Mouse (Mus musculus) CH12.LX (cell line): ENCODE measurements around the gene Birc6. TPM values are rescaled to one million over a fixed set of nuclear protein-coding genes. Genes with fewer than 3 reads are reported as not detected.

Experiments used
- DNase-seq: peaks from one replicate; pipeline ENCODE4 v3.0.0-alpha.2; 2013; ENCODE audit errors: extremely low read depth
- H3K27ac ChIP-seq: 2 replicates; pipeline ENCODE4 v1.5.1; 2012; ENCODE audit warnings: low read depth, mild to moderate bottlenecking, control low read depth, moderate library complexity; ENCODE audit not compliant: insufficient read depth
- H3K27me3 ChIP-seq: replicated peaks from 2 replicates; pipeline ENCODE3; 2012; ENCODE audit warnings: inconsistent platforms
- H3K36me3 ChIP-seq, 2 experiments: replicated peaks in 1 of 2; 2 replicates each; pipeline versions ENCODE3 to v1.6.1; 2012; ENCODE audit warnings: inconsistent platforms in 1 of 2, low read length in 1 of 2, mild to moderate bottlenecking in 1 of 2, mixed read lengths in 1 of 2, moderate library complexity in 1 of 2; ENCODE audit not compliant: control insufficient read depth in 1 of 2, insufficient read depth in 1 of 2
- H3K4me1 ChIP-seq, 2 experiments: 2 replicates each; pipeline ENCODE4 v1.6.1; 2012; ENCODE audit warnings: inconsistent platforms in 1 of 2, moderate library complexity in 1 of 2; ENCODE audit not compliant: insufficient read depth in 2 of 2, control insufficient read depth in 1 of 2
- H3K4me2 ChIP-seq: 2 replicates; pipeline ENCODE4 v1.6.1; 2012; ENCODE audit warnings: low read depth, mild to moderate bottlenecking, control low read depth; ENCODE audit not compliant: poor library complexity, insufficient read depth, severe bottlenecking
- H3K4me3 ChIP-seq, 3 experiments: fragments of 150-350 bp in 1 of 3; sonication (generic) in 1 of 3; replicated peaks in 1 of 3; 2 replicates each; pipeline versions ENCODE3 to v1.5.1; 2011 to 2012; ENCODE audit warnings: low read depth in 2 of 3, low read length in 2 of 3, mild to moderate bottlenecking in 2 of 3, moderate library complexity in 2 of 3, control low read depth in 1 of 3, improper control_type of control experiment in 1 of 3, inconsistent platforms in 1 of 3, mixed read lengths in 1 of 3; ENCODE audit not compliant: poor library complexity in 1 of 3
- H3K79me2 ChIP-seq: replicated peaks from 2 replicates; pipeline ENCODE4 v1.6.1; 2012; ENCODE audit warnings: mild to moderate bottlenecking, moderate library complexity; ENCODE audit not compliant: control insufficient read depth, poor library complexity, insufficient read depth, severe bottlenecking; ENCODE audit errors: extremely low read depth
- H3K9ac ChIP-seq: 2 replicates; pipeline ENCODE4 v1.6.1; 2012; ENCODE audit warnings: low read depth, mild to moderate bottlenecking, control low read depth, moderate library complexity; ENCODE audit not compliant: insufficient read depth
- H3K9me3 ChIP-seq: replicated peaks from 2 replicates; pipeline ENCODE3; 2012; ENCODE audit warnings: low read length, inconsistent platforms, mixed read lengths
- BHLHE40 ChIP-seq: IDR thresholded peaks from 2 replicates; pipeline ENCODE4 v1.6.1; 2011; ENCODE audit warnings: mild to moderate bottlenecking, low read depth, low read length, improper control_type of control experiment
- CHD1 ChIP-seq: IDR thresholded peaks from 2 replicates; pipeline ENCODE4 v1.6.1; 2012; ENCODE audit warnings: low read depth, low read length, improper control_type of control experiment, inconsistent platforms
- CHD2 ChIP-seq: IDR thresholded peaks from 2 replicates; pipeline ENCODE4 v1.6.1; 2011; ENCODE audit warnings: low read length, improper control_type of control experiment
- CTCF ChIP-seq, 2 experiments: IDR thresholded peaks in 1 of 2; conservative IDR thresholded peaks in 1 of 2; 2 replicates each; pipeline ENCODE4 v1.5.1; 2011 to 2012; ENCODE audit warnings: low read depth in 2 of 2, low read length in 2 of 2, improper control_type of control experiment in 1 of 2, inconsistent platforms in 1 of 2, mild to moderate bottlenecking in 1 of 2, moderate library complexity in 1 of 2
- E2F4 ChIP-seq: IDR thresholded peaks from 2 replicates; pipeline ENCODE4 v1.6.1; 2011; ENCODE audit warnings: low read depth, low read length, improper control_type of control experiment; ENCODE audit not compliant: insufficient replicate concordance
- ELF1 ChIP-seq: IDR thresholded peaks from 2 replicates; pipeline ENCODE4 v1.6.1; 2014; ENCODE audit warnings: low read depth, mild to moderate bottlenecking, inconsistent platforms, low read length, improper control_type of control experiment
- EP300 ChIP-seq: IDR thresholded peaks from 2 replicates; pipeline ENCODE4 v1.6.1; 2011; ENCODE audit warnings: low read length, improper control_type of control experiment
- HCFC1 ChIP-seq: IDR thresholded peaks from 2 replicates; pipeline ENCODE4 v1.6.1; 2012; ENCODE audit warnings: low read depth, mild to moderate bottlenecking, inconsistent platforms, low read length, improper control_type of control experiment
- JUN ChIP-seq: IDR thresholded peaks from 2 replicates; pipeline ENCODE4 v1.6.1; 2011; ENCODE audit warnings: low read depth, mild to moderate bottlenecking, low read length, improper control_type of control experiment, moderate library complexity; ENCODE audit not compliant: insufficient read depth
- JUND ChIP-seq: conservative IDR thresholded peaks from 2 replicates; pipeline ENCODE4 v1.6.1; 2011; ENCODE audit warnings: low read depth, low read length, improper control_type of control experiment
- KAT2A ChIP-seq: IDR thresholded peaks from 2 replicates; pipeline ENCODE4 v1.6.1; 2012; ENCODE audit warnings: low read length, improper control_type of control experiment, inconsistent platforms; ENCODE audit not compliant: insufficient replicate concordance
- MAFK ChIP-seq: IDR thresholded peaks from 2 replicates; pipeline ENCODE4 v1.6.1; 2011; ENCODE audit warnings: low read length, improper control_type of control experiment; ENCODE audit not compliant: insufficient replicate concordance
- MAX ChIP-seq: IDR thresholded peaks from 2 replicates; pipeline ENCODE4 v1.6.1; 2011; ENCODE audit warnings: low read length, improper control_type of control experiment
- RAD21 ChIP-seq: IDR thresholded peaks from 2 replicates; pipeline ENCODE4 v1.6.1; 2011; ENCODE audit warnings: low read depth, mild to moderate bottlenecking, low read length, improper control_type of control experiment, moderate library complexity
- SIN3A ChIP-seq: IDR thresholded peaks from 2 replicates; pipeline ENCODE4 v1.6.1; 2012; ENCODE audit warnings: low read length, improper control_type of control experiment, inconsistent platforms
- TBP ChIP-seq: conservative IDR thresholded peaks from 2 replicates; pipeline ENCODE4 v1.6.1; 2011; ENCODE audit warnings: low read depth, low read length, improper control_type of control experiment
- TCF12 ChIP-seq: IDR thresholded peaks from 2 replicates; pipeline ENCODE4 v1.6.1; 2014; ENCODE audit warnings: low read depth, mild to moderate bottlenecking, inconsistent platforms, low read length, improper control_type of control experiment
- UBTF ChIP-seq: IDR thresholded peaks from 2 replicates; pipeline ENCODE4 v1.6.1; 2012; ENCODE audit warnings: low read depth, mild to moderate bottlenecking, inconsistent platforms, low read length, improper control_type of control experiment, moderate library complexity
- USF1 ChIP-seq: IDR thresholded peaks from 2 replicates; pipeline ENCODE4 v1.6.1; 2014; ENCODE audit warnings: low read depth, mild to moderate bottlenecking, inconsistent platforms, low read length, improper control_type of control experiment
- USF2 ChIP-seq: conservative IDR thresholded peaks from 2 replicates; pipeline ENCODE4 v1.6.1; 2011; ENCODE audit warnings: low read depth, low read length, improper control_type of control experiment
- ZKSCAN1 ChIP-seq: IDR thresholded peaks from 2 replicates; pipeline ENCODE4 v1.6.1; 2012; ENCODE audit warnings: low read depth, inconsistent platforms, low read length, improper control_type of control experiment, borderline replicate concordance
- ZMIZ1 ChIP-seq: IDR thresholded peaks from 2 replicates; pipeline ENCODE4 v1.6.1; 2012; ENCODE audit warnings: low read depth, mild to moderate bottlenecking, inconsistent platforms, low read length, improper control_type of control experiment
- ZNF384 ChIP-seq: IDR thresholded peaks from 2 replicates; pipeline ENCODE4 v1.6.1; 2012; ENCODE audit warnings: low read depth, low read length, improper control_type of control experiment, inconsistent platforms
- dilution Hi-C: fragments of 300-500 bp; cut with MboI; formaldehyde crosslinking; loops from 2 replicates; pipeline ENCODE4 v1.14.3; 2020; ENCODE audit warnings: low sequenced_read_pairs; ENCODE audit not compliant: extremely low pct_unique_long_range_greater_than_20kb, extremely low pct_ligation_motif_present
- in situ Hi-C: fragments of 300-500 bp; cut with MboI; formaldehyde crosslinking; loops from 3 replicates; pipeline ENCODE4 v1.14.3; 2019; ENCODE audit warnings: low sequenced_read_pairs, low pct_ligation_motif_present, low pct_unique_long_range_greater_than_20kb, mixed read lengths
- polyA plus RNA-seq: library from polyadenylated mRNA; unstranded; fragments of >175 nt; gene quantifications from 2 replicates; pipeline ENCODE4 v1.2.1, GENCODE M21; 2012; ENCODE audit warnings: low read depth; ENCODE audit not compliant: insufficient read length
- total RNA-seq, 2 experiments: library from RNA; depleted of rRNA; stranded (reverse); fragments of 300-350 nt in 1 of 2; fragments of >200 nt in 1 of 2; gene quantifications; 2 replicates each; pipeline ENCODE4 v1.2.3; 2012 to 2014

The Birc6 gene
- total and polyA plus RNA-seq, 3 experiments: 55.5 to 78.7 (median 57.2) TPM

- Histone ChIP-seq H3K27me3 (no peaks in the 10 kb centered on the region), H3K4me1 (no peaks in the 10 kb centered on the region), H3K27ac (no peak overlapping the region), H3K9ac (no peak overlapping the region), H3K79me2 (no peaks in the 10 kb centered on the region), H3K9me3 (no peaks in the 10 kb centered on the region), H3K36me3 (peaks cover 16 to 39% of the 10 kb centered on the region in 2 experiments), H3K4me3 (no peak overlapping the region), H3K4me2 (no peak overlapping the region)
- in situ Hi-C loops: no loop called here
- dilution Hi-C loops: no loop called here
- TF ChIP-seq CTCF (conservative IDR thresholded peaks at IDR 0.05 in 1 of 2, IDR thresholded peaks at IDR 0.05 in 1 of 2; ENCODE audit: low read depth in 2 of 2, low read length in 2 of 2) (no peak), JUND (no peak), ELF1 (no peak), MAFK (no peak), TCF12 (no peak), UBTF (no peak), EP300 (no peak), ZMIZ1 (no peak), SIN3A (no peak), JUN (no peak), CHD1 (no peak), RAD21 (no peak), MAX (no peak), ZKSCAN1 (no peak), CHD2 (no peak), ZNF384 (no peak), USF1 (no peak), KAT2A (no peak)
- no peak for DNase-seq
Measured at GRCm38 (mm10) chr17:74705480-74705879, 177.4 kb downstream of the Birc6 start.

GRCm38 (mm10) chr17:74706593-74706992 is 178.5 kb downstream of the Birc6 start:
- Histone ChIP-seq H3K4me1 (no peaks in the 10 kb centered on the region), H3K36me3 (peaks cover 13 to 30% of the 10 kb centered on the region in 2 experiments), H3K9me3 (no peaks in the 10 kb centered on the region), H3K4me3 (no peak overlapping the region), H3K4me2 (no peak overlapping the region), H3K27me3 (no peaks in the 10 kb centered on the region), H3K27ac (no peak overlapping the region), H3K9ac (no peak overlapping the region), H3K79me2 (no peaks in the 10 kb centered on the region)
- TF ChIP-seq KAT2A: no peak
- no peak for TF ChIP-seq HCFC1
- TF ChIP-seq TCF12: no peak
- TF ChIP-seq E2F4: no peak
- no peak for TF ChIP-seq TBP
- no peak for TF ChIP-seq BHLHE40
- TF ChIP-seq USF2: no peak
- no peak for TF ChIP-seq CHD1
- no peak for DNase-seq
- in situ Hi-C loops (no loop called here), dilution Hi-C loops (no loop called here)
